Mouse (Mus musculus): ENCODE results near the gene Mcts2. TPM values are rescaled to one million over a fixed set of nuclear protein-coding genes. Genes with fewer than 3 reads are reported as not detected.

Gene Mcts2
- polyA plus RNA-seq, 1 experiment from 2014 or later, result 43.4 TPM

DNA sequence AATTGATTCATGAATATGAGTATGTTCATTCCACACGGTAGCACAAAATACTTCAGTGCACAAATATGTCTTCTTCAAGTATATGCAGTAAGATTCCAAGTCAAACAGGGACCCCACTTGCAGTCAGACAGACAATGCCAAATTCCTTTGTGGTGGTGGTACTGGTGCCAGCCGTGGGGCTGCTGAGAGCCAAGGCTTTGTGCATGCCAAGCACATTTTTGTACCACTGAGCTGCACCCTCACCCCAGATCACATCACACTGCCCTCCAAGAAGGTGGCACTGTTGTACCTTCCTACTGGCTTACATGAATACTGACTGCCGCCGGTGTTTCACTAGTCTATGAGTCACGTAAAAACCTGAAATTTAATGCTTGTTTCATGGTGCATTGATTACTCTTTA lies 7.9 kb upstream of the Mcts2 start:
- Histone ChIP-seq H3K9ac (ENCODE audit: low read length) (no peak overlapping the region), H3K36me3 (ENCODE audit: control insufficient read depth, insufficient read depth, low read length) (peaks cover 43% of the 10 kb centered on the region), H3K27ac (ENCODE audit: low read depth, low read length) (no peak overlapping the region), H3K9me3 (ENCODE audit: control insufficient read depth, low read length) (no peaks in the 10 kb centered on the region), H3K4me2 (no peak overlapping the region), H3K4me1 (ENCODE audit: control insufficient read depth, insufficient read depth, low read length) (no peaks in the 10 kb centered on the region), H3K27me3 (ENCODE audit: control insufficient read depth, insufficient read depth, low read length) (no peaks in the 10 kb centered on the region), H3K4me3 (ENCODE audit: low read depth, low read length) (no peak overlapping the region)
- ATAC-seq (ENCODE audit: low FRiP score), result no peak
- 91% methylated on average over 5 of the region's 5 CpGs for WGBS
- DNase-seq (ENCODE audit: low spot score, missing footprints), result no peak

GRCm38 (mm10) chr2:152679701-152680355 lies 7.0 kb upstream of the Mcts2 start:
- DNase-seq (ENCODE audit: low spot score, missing footprints) (no peak), ATAC-seq (ENCODE audit: low FRiP score) (no peak)
- WGBS, result 90% methylated on average over 8 of the region's 8 CpGs
- H3K36me3 ChIP-seq (ENCODE audit: control insufficient read depth, insufficient read depth, low read length), result peaks cover 49% of the 10 kb centered on the region
- H3K27ac ChIP-seq (ENCODE audit: low read depth, low read length), result no peak overlapping the region
- no peak overlapping the region for H3K9ac ChIP-seq (ENCODE audit: low read length)
- no peaks in the 10 kb centered on the region for H3K9me3 ChIP-seq (ENCODE audit: control insufficient read depth, low read length)
- no peak overlapping the region for H3K4me2 ChIP-seq
- H3K27me3 ChIP-seq (ENCODE audit: control insufficient read depth, insufficient read depth, low read length), result no peaks in the 10 kb centered on the region
- no peaks in the 10 kb centered on the region for H3K4me1 ChIP-seq (ENCODE audit: control insufficient read depth, insufficient read depth, low read length)
- H3K4me3 ChIP-seq (ENCODE audit: low read depth, low read length), result no peak overlapping the region

DNA sequence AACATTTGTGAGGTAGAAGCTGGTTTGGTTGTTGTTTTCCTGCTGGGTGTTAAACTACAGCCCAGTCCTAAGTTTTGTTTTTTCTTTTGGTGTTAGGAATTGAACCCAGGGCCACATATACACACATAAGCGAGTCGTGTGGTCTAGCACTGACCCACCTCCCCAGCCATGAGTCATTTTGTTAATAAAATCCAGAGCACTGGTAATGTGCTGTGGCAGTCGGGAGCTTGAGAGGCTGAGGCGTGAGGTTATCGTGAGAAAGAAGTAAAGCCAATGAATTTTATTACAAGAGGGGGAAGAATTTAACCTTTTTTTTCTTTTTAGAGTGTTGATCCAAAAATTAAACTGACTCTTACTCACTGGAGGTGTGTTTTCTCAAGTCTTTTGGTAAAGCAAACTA lies 3.7 kb upstream of the Mcts2 start:
- Histone ChIP-seq H3K9ac (ENCODE audit: low read length) (no peak overlapping the region), H3K36me3 (ENCODE audit: control insufficient read depth, insufficient read depth, low read length) (peaks cover 55% of the 10 kb centered on the region), H3K4me1 (ENCODE audit: control insufficient read depth, insufficient read depth, low read length) (0 out of 2 replicates have a peak, but pooled peaks cover 2% of the 10 kb centered on the region), H3K4me2 (no peak overlapping the region), H3K9me3 (ENCODE audit: control insufficient read depth, low read length) (no peaks in the 10 kb centered on the region), H3K27me3 (ENCODE audit: control insufficient read depth, insufficient read depth, low read length) (no peaks in the 10 kb centered on the region), H3K27ac (ENCODE audit: low read depth, low read length) (no peak overlapping the region), H3K4me3 (ENCODE audit: low read depth, low read length) (no peak overlapping the region)
- WGBS, result 95% methylated on average over 5 of the region's 5 CpGs
- no peak for DNase-seq (ENCODE audit: low spot score, missing footprints)
- no peak for ATAC-seq (ENCODE audit: low FRiP score)

- no peak overlapping the region for H3K9ac ChIP-seq (ENCODE audit: low read length)
- peak; percentile 38 for ATAC-seq (ENCODE audit: low FRiP score)
Measured at GRCm38 (mm10) chr2:152686399-152686798, 436 bp upstream of the Mcts2 start.

GRCm38 (mm10) chr2:152691564-152692217 lies 4.9 kb downstream of the Mcts2 start:
- Histone ChIP-seq H3K27ac (ENCODE audit: low read depth, low read length) (no peak overlapping the region), H3K4me3 (ENCODE audit: low read depth, low read length) (no peak overlapping the region), H3K36me3 (ENCODE audit: control insufficient read depth, insufficient read depth, low read length) (peaks cover 17% of the 10 kb centered on the region), H3K9ac (ENCODE audit: low read length) (no peak overlapping the region), H3K9me3 (ENCODE audit: control insufficient read depth, low read length) (no peaks in the 10 kb centered on the region), H3K4me1 (ENCODE audit: control insufficient read depth, insufficient read depth, low read length) (0 out of 2 replicates have a peak, but pooled peaks cover 2% of the 10 kb centered on the region), H3K4me2 (no peak overlapping the region), H3K27me3 (ENCODE audit: control insufficient read depth, insufficient read depth, low read length) (no peaks in the 10 kb centered on the region)
- ATAC-seq (ENCODE audit: low FRiP score) (no peak), DNase-seq (ENCODE audit: low spot score, missing footprints) (no peak)
- WGBS, result 83% methylated on average over 7 of the region's 7 CpGs

More at GRCm38 (mm10) chr2:152686399-152686798, 436 bp upstream of the Mcts2 start:
- WGBS, result 56% methylated on average over 12 of the region's 12 CpGs
- H3K4me1 ChIP-seq (ENCODE audit: control insufficient read depth, insufficient read depth, low read length), result 0 out of 2 replicates have a peak, but pooled peaks cover 2% of the 10 kb centered on the region
- no peaks in the 10 kb centered on the region for H3K9me3 ChIP-seq (ENCODE audit: control insufficient read depth, low read length)
- peak overlapping the region; percentile 36 for H3K4me2 ChIP-seq
- DNase-seq (ENCODE audit: low spot score, missing footprints), result peak; percentile 86
- peaks cover 49% of the 10 kb centered on the region for H3K36me3 ChIP-seq (ENCODE audit: control insufficient read depth, insufficient read depth, low read length)
- no peak overlapping the region for H3K27ac ChIP-seq (ENCODE audit: low read depth, low read length)
- H3K4me3 ChIP-seq (ENCODE audit: low read depth, low read length), result peak overlapping the region; percentile 13; the same call in 1 of the 2 replicates
- H3K27me3 ChIP-seq (ENCODE audit: control insufficient read depth, insufficient read depth, low read length), result no peaks in the 10 kb centered on the region

DNA sequence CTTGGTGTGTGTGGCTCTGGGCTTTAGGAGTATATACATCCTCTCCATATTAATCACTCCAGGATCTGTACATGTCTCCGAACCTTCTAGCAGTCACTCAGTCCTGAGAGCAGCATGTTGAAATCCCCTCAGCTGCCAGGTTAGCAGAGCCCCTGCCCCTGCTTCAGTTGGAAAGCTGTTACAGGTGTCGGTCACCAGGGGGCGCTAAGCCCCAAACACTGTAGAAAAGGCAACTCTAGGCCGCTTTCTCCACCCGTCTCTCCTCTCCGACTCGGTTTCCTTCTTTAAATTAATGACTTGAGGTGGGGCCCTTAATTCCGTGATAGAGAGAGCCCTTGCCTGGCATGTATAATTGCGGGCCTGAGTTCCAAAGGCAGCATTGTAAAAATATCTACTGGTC lies 6.4 kb downstream of the Mcts2 start:
- peak; percentile 31 for ATAC-seq (ENCODE audit: low FRiP score)
- WGBS, result 22% methylated on average over 9 of the region's 9 CpGs
- peak overlapping the region; percentile 6; the same call in 1 of the 2 replicates for H3K9ac ChIP-seq (ENCODE audit: low read length)
- no peak overlapping the region for H3K27ac ChIP-seq (ENCODE audit: low read depth, low read length)
- H3K4me2 ChIP-seq, result peak overlapping the region; percentile 22
- H3K27me3 ChIP-seq (ENCODE audit: control insufficient read depth, insufficient read depth, low read length), result no peaks in the 10 kb centered on the region
- H3K9me3 ChIP-seq (ENCODE audit: control insufficient read depth, low read length), result no peaks in the 10 kb centered on the region
- DNase-seq (ENCODE audit: low spot score, missing footprints), result peak; percentile 94
- no peak overlapping the region for H3K4me3 ChIP-seq (ENCODE audit: low read depth, low read length)
- no peaks in the 10 kb centered on the region for H3K4me1 ChIP-seq (ENCODE audit: control insufficient read depth, insufficient read depth, low read length)
- peaks cover 12% of the 10 kb centered on the region for H3K36me3 ChIP-seq (ENCODE audit: control insufficient read depth, insufficient read depth, low read length)

DNA sequence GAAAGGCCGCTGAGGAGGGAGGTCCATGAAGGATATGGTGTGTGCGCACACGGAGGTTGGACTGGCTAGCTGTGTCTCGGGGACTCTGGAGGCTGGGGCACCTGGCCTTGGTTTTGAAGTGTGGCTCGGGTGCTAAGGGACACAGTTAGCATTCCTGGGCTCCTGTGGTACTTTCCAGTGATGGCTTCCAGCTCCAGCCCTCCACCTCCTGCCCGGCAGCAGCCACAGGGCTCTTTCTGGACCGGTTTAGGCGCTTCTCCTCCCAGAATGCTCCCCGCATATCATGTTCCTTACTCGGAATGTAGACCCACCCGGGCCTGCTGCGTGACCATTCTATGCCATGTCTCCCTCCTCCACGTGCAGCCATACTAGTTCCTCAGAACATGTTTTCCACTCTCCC lies 6.9 kb downstream of the Mcts2 start:
- ATAC-seq (ENCODE audit: low FRiP score) (0 out of 2 replicates have a peak, but pooled peaks have one; percentile 19), DNase-seq (ENCODE audit: low spot score, missing footprints) (no peak)
- Histone ChIP-seq H3K9me3 (ENCODE audit: control insufficient read depth, low read length) (no peaks in the 10 kb centered on the region), H3K36me3 (ENCODE audit: control insufficient read depth, insufficient read depth, low read length) (peaks cover 8% of the 10 kb centered on the region), H3K9ac (ENCODE audit: low read length) (peak overlapping the region; percentile 6; the same call in 1 of the 2 replicates), H3K27me3 (ENCODE audit: control insufficient read depth, insufficient read depth, low read length) (no peaks in the 10 kb centered on the region), H3K4me3 (ENCODE audit: low read depth, low read length) (0 out of 2 replicates have a peak overlapping the region, but pooled peaks have one; percentile 3), H3K27ac (ENCODE audit: low read depth, low read length) (peak overlapping the region; percentile 21; the same call in 1 of the 2 replicates), H3K4me1 (ENCODE audit: control insufficient read depth, insufficient read depth, low read length) (no peaks in the 10 kb centered on the region), H3K4me2 (peak overlapping the region; percentile 22)
- WGBS, result 88% methylated on average over 13 of the region's 13 CpGs

DNA sequence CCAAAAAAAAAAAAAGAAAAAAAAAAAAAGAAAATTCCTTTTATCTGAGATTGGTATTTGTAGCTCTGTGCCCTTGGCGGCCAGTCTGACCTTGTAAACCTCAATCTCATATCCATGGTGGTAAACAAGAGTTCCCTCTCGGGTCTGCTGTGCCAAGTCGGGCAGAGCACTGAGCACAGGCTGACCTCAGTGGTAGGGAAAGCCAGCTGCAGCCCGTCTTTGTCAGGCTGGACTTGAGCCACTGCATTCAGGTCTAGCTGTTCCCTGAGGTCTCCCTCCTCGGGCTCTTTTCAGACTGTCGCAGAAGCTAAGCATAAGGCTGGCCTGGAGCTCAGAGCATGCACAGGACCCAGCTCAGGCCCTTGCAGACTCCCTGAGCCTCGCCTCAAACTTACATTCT lies 7.9 kb downstream of the Mcts2 start:
- ATAC-seq (ENCODE audit: low FRiP score), result no peak
- Histone ChIP-seq H3K9me3 (ENCODE audit: control insufficient read depth, low read length) (no peaks in the 10 kb centered on the region), H3K27ac (ENCODE audit: low read depth, low read length) (no peak overlapping the region), H3K9ac (ENCODE audit: low read length) (no peak overlapping the region), H3K4me2 (no peak overlapping the region), H3K27me3 (ENCODE audit: control insufficient read depth, insufficient read depth, low read length) (no peaks in the 10 kb centered on the region), H3K4me3 (ENCODE audit: low read depth, low read length) (no peak overlapping the region), H3K36me3 (ENCODE audit: control insufficient read depth, insufficient read depth, low read length) (peaks cover 7% of the 10 kb centered on the region), H3K4me1 (ENCODE audit: control insufficient read depth, insufficient read depth, low read length) (no peaks in the 10 kb centered on the region)
- DNase-seq (ENCODE audit: low spot score, missing footprints), result no peak
- 86% methylated on average over 7 of the region's 7 CpGs for WGBS

- Histone ChIP-seq H3K4me1 (ENCODE audit: control insufficient read depth, insufficient read depth, low read length) (no peaks in the 10 kb centered on the region), H3K27me3 (ENCODE audit: control insufficient read depth, insufficient read depth, low read length) (no peaks in the 10 kb centered on the region), H3K27ac (ENCODE audit: low read depth, low read length) (no peak overlapping the region), H3K4me3 (ENCODE audit: low read depth, low read length) (no peak overlapping the region), H3K4me2 (no peak overlapping the region), H3K36me3 (ENCODE audit: control insufficient read depth, insufficient read depth, low read length) (peaks cover 18% of the 10 kb centered on the region), H3K9me3 (ENCODE audit: control insufficient read depth, low read length) (no peaks in the 10 kb centered on the region), H3K9ac (ENCODE audit: low read length) (peak overlapping the region; percentile 52)
- no peak for DNase-seq (ENCODE audit: low spot score, missing footprints)
- 76% methylated on average over 10 of the region's 10 CpGs for WGBS
- ATAC-seq (ENCODE audit: low FRiP score), result 0 out of 2 replicates have a peak, but pooled peaks have one; percentile 36
Measured at GRCm38 (mm10) chr2:152696016-152696415, 9.2 kb downstream of the Mcts2 start.
